ENCODE assay signal across 8 mouse cellular contexts in genomic region chr9:41582171-41582570, GRCm38 (mm10).
DNase-seq lines count a peak whose midpoint lies in the region; ATAC-seq lines count a peak whose summit lies in the region.

No protein-coding gene starts in this region.

- H3K4me2 ChIP-seq in kidney, embryonic 16.5 days (replicated peaks; ENCODE audit: low read depth, low read length) = peak overlapping the region; percentile 65
- peak overlapping the region; percentile 33 for H3K4me2 ChIP-seq in embryonic facial prominence, embryonic 11.5 days (ENCODE audit: low read depth, low read length)
- H3K4me2 ChIP-seq in hindbrain, embryonic 14.5 days (replicated peaks) = peak overlapping the region; percentile 98
- peak overlapping the region; percentile 61 for H3K4me2 ChIP-seq in neural tube, embryonic 12.5 days (replicated peaks)

- H3K36me3 ChIP-seq in kidney, embryonic 16.5 days (ENCODE audit: insufficient read depth, low read length) = no peaks in the 10 kb centered on the region
- H3K36me3 ChIP-seq in embryonic facial prominence, embryonic 11.5 days (replicated peaks; ENCODE audit: control insufficient read depth, insufficient read depth, low read depth, low read length) = no peaks in the 10 kb centered on the region
- peaks cover 16% of the 10 kb centered on the region for H3K36me3 ChIP-seq in hindbrain, embryonic 14.5 days (replicated peaks; ENCODE audit: control insufficient read depth, insufficient read depth)
- H3K36me3 ChIP-seq in neural tube, embryonic 12.5 days = peaks cover 11% of the 10 kb centered on the region; the same call in 1 of the 2 replicates

- H3K4me3 ChIP-seq in kidney, embryonic 16.5 days (ENCODE audit: low read length) = peak overlapping the region; percentile 65
- peak overlapping the region; percentile 79 for H3K4me3 ChIP-seq in embryonic facial prominence, embryonic 11.5 days (ENCODE audit: low read depth, low read length)
- H3K4me3 ChIP-seq in hindbrain, embryonic 14.5 days (replicated peaks; ENCODE audit: low read length) = peak overlapping the region; percentile 76
- peak overlapping the region; percentile 70 for H3K4me3 ChIP-seq in neural tube, embryonic 12.5 days

- H3K27me3 ChIP-seq in kidney, embryonic 16.5 days (ENCODE audit: insufficient read depth, low read length) = no peaks in the 10 kb centered on the region
- H3K27me3 ChIP-seq in embryonic facial prominence, embryonic 11.5 days (ENCODE audit: control insufficient read depth, insufficient read depth, low read length) = no peaks in the 10 kb centered on the region
- no peaks in the 10 kb centered on the region for H3K27me3 ChIP-seq in hindbrain, embryonic 14.5 days (ENCODE audit: control insufficient read depth, insufficient read depth, low read length)
- H3K27me3 ChIP-seq in neural tube, embryonic 12.5 days (replicated peaks) = no peaks in the 10 kb centered on the region

- H3K9me3 ChIP-seq in kidney, embryonic 16.5 days (ENCODE audit: low read length) = no peaks in the 10 kb centered on the region
- H3K9me3 ChIP-seq in embryonic facial prominence, embryonic 11.5 days (replicated peaks; ENCODE audit: control insufficient read depth, low read length) = no peaks in the 10 kb centered on the region
- no peaks in the 10 kb centered on the region for H3K9me3 ChIP-seq in hindbrain, embryonic 14.5 days (ENCODE audit: control insufficient read depth, low read length)
- H3K9me3 ChIP-seq in neural tube, embryonic 12.5 days = no peaks in the 10 kb centered on the region

- no peak for DNase-seq in kidney, adult 11 months
- peak; percentile 72 for DNase-seq in embryonic facial prominence, embryonic 11.5 days (ENCODE audit: low spot score)
- DNase-seq in hindbrain, embryonic 14.5 days (ENCODE audit: low spot score) = peak; percentile 77
- no peak for DNase-seq in cerebellum, postnatal 25 days
- no peak for DNase-seq in natural killer cell, adult 2 months (ENCODE audit: low spot score in 2 of 2)
- DNase-seq in spleen, postnatal 14 days (ENCODE audit: low spot score in 2 of 2) = no peak

- H3K4me1 ChIP-seq in kidney, embryonic 16.5 days (ENCODE audit: insufficient read depth, low read length) = peaks cover 12% of the 10 kb centered on the region
- H3K4me1 ChIP-seq in embryonic facial prominence, embryonic 11.5 days (ENCODE audit: control insufficient read depth, insufficient read depth, low read length) = no peaks in the 10 kb centered on the region
- H3K4me1 ChIP-seq in hindbrain, embryonic 14.5 days (replicated peaks; ENCODE audit: control insufficient read depth, insufficient read depth, low read length) = peaks cover 19% of the 10 kb centered on the region
- peaks cover 24% of the 10 kb centered on the region for H3K4me1 ChIP-seq in neural tube, embryonic 12.5 days

- peak overlapping the region; percentile 78 for H3K9ac ChIP-seq in kidney, embryonic 16.5 days (replicated peaks; ENCODE audit: low read length)
- H3K9ac ChIP-seq in embryonic facial prominence, embryonic 11.5 days (replicated peaks; ENCODE audit: low read length) = peak overlapping the region; percentile 98
- peak overlapping the region; percentile 100 for H3K9ac ChIP-seq in hindbrain, embryonic 14.5 days
- H3K9ac ChIP-seq in neural tube, embryonic 12.5 days = peak overlapping the region; percentile 88

- peak overlapping the region; percentile 95; the same call in 1 of the 2 replicates for H3K27ac ChIP-seq in kidney, embryonic 16.5 days (ENCODE audit: low read length)
- peak overlapping the region; percentile 98 for H3K27ac ChIP-seq in embryonic facial prominence, embryonic 11.5 days (replicated peaks; ENCODE audit: low read depth, low read length)
- H3K27ac ChIP-seq in hindbrain, embryonic 14.5 days = peak overlapping the region; percentile 99
- peak overlapping the region; percentile 90 for H3K27ac ChIP-seq in neural tube, embryonic 12.5 days

- 40% methylated on average over 8 of the region's 8 CpGs for WGBS in kidney, embryonic 16.5 days
- WGBS in embryonic facial prominence, embryonic 11.5 days = 16% methylated on average over 8 of the region's 8 CpGs
- 5% methylated on average over 8 of the region's 8 CpGs for WGBS in hindbrain, embryonic 14.5 days
- 48% methylated on average over 8 of the region's 8 CpGs for WGBS in neural tube, embryonic 12.5 days

- ATAC-seq in kidney, embryonic 16.5 days (ENCODE audit: low FRiP score, low TSS enrichment) = no peak
- ATAC-seq in embryonic facial prominence, embryonic 11.5 days (replicated peaks; ENCODE audit: insufficient number of reproducible peaks, low FRiP score, low TSS enrichment, low read depth) = 0 out of 2 replicates have a peak, but pooled peaks have one; percentile 12
- no peak for ATAC-seq in hindbrain, embryonic 14.5 days (ENCODE audit: low FRiP score)
- ATAC-seq in neural tube, embryonic 12.5 days (ENCODE audit: low FRiP score, low read depth) = no peak; the same call in 1 of the 2 replicates

Comparison
In these comparisons a context has a peak if more than half of its experiments do, and no peak if none do; other contexts are left out.
1. H3K4me2 ChIP-seq: peak in every context shown above with its lines; median percentile 98 in hindbrain, embryonic 14.5 days; 65 in kidney, embryonic 16.5 days; 61 in neural tube, embryonic 12.5 days; 33 in embryonic facial prominence, embryonic 11.5 days.
2. DNase-seq: peak in embryonic facial prominence, embryonic 11.5 days (single experiment) and hindbrain, embryonic 14.5 days (single experiment); none in kidney, adult 11 months (single experiment), cerebellum, postnatal 25 days (0 of 2), natural killer cell, adult 2 months (0 of 2) and spleen, postnatal 14 days (0 of 2).
3. Peak in every context shown above with its lines, with median percentiles within 50 percentile points of each other: H3K27ac ChIP-seq, H3K4me3 ChIP-seq and H3K9ac ChIP-seq.